Mouse (Mus musculus): ENCODE measurements around the gene Lctl. TPM values are rescaled to one million over a fixed set of nuclear protein-coding genes. Genes with fewer than 3 reads are reported as not detected.
"Not testable (repeated sequence)": the region's sequence is repeated elsewhere in the genome, so short reads cannot be mapped to it uniquely, and the experiment has no call there.

Gene Lctl
- polyA plus RNA-seq, 1 experiment from 2014 or later: not detected

DNA sequence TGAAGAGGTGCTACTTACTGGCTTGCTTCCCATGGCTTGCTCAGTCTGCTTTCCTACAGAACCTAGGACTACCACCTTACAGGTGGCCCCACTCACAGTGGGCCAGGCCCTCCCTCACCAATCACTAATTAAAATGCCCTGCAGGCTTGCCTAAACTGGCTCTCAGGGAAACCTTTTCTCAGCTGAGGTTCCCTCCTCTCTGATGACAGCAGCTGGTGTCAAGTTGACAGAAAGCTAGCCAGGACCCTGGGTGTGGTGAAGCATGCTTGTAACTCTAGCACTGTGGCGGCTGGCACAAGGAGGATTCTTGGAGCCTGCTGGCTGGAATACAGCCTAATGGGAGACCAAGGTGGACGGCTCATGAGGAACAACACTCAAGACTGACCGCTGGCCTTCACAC lies 8.4 kb downstream of the Lctl start:
- Histone ChIP-seq H3K4me3 (ENCODE audit: low read depth, low read length) (no peak overlapping the region), H3K9me3 (ENCODE audit: control insufficient read depth, low read length) (no peaks in the 10 kb centered on the region), H3K4me1 (ENCODE audit: control insufficient read depth, insufficient read depth, low read length) (no peaks in the 10 kb centered on the region), H3K9ac (ENCODE audit: low read length) (no peak overlapping the region), H3K4me2 (no peak overlapping the region), H3K27ac (ENCODE audit: low read depth, low read length) (no peak overlapping the region), H3K27me3 (ENCODE audit: control insufficient read depth, insufficient read depth, low read length) (no peaks in the 10 kb centered on the region), H3K36me3 (ENCODE audit: control insufficient read depth, insufficient read depth, low read length) (no peaks in the 10 kb centered on the region)
- ATAC-seq (ENCODE audit: low FRiP score): no peak
- 93% methylated on average over 3 of the region's 3 CpGs for WGBS
- DNase-seq (ENCODE audit: low spot score, missing footprints): no peak

DNA sequence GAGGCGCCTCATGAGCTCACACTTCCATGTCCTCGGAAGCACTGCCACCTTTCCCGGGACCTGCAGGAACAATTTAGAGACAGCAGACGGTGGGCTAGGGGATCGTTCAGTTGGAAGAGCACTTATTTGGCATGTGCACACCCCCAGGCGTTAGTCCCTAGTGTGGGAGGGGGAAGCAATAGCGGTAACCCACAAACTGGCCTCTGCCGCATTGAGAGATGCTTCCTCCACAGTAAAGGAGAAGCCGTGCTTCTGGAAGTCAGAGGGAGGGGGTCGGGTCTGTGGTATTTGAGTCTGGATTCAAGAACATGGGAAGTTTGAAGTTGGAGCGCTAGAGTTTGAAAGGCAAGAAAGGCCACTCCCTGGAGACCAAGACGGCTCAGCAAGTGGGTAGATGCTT lies 9.2 kb downstream of the Lctl start:
- no peak overlapping the region for H3K4me2 ChIP-seq
- no peaks in the 10 kb centered on the region for H3K4me1 ChIP-seq (ENCODE audit: control insufficient read depth, insufficient read depth, low read length)
- DNase-seq (ENCODE audit: low spot score, missing footprints) (no peak), ATAC-seq (ENCODE audit: low FRiP score) (no peak)
- 73% methylated on average over 12 of the region's 12 CpGs for WGBS
- H3K9ac ChIP-seq (ENCODE audit: low read length): no peak overlapping the region
- no peaks in the 10 kb centered on the region for H3K36me3 ChIP-seq (ENCODE audit: control insufficient read depth, insufficient read depth, low read length)
- no peaks in the 10 kb centered on the region for H3K9me3 ChIP-seq (ENCODE audit: control insufficient read depth, low read length)
- no peak overlapping the region for H3K4me3 ChIP-seq (ENCODE audit: low read depth, low read length)
- no peak overlapping the region for H3K27ac ChIP-seq (ENCODE audit: low read depth, low read length)
- no peaks in the 10 kb centered on the region for H3K27me3 ChIP-seq (ENCODE audit: control insufficient read depth, insufficient read depth, low read length)

- H3K36me3 ChIP-seq (ENCODE audit: control insufficient read depth, insufficient read depth, low read length): no peaks in the 10 kb centered on the region; the same call in 1 of the 2 replicates
- no peaks in the 10 kb centered on the region for H3K27me3 ChIP-seq (ENCODE audit: control insufficient read depth, insufficient read depth, low read length)
- H3K9me3 ChIP-seq (ENCODE audit: control insufficient read depth, low read length): no peaks in the 10 kb centered on the region
- H3K4me3 ChIP-seq (ENCODE audit: low read depth, low read length): no peak overlapping the region
- DNase-seq (ENCODE audit: low spot score, missing footprints) (no peak), ATAC-seq (ENCODE audit: low FRiP score) (no peak)
- H3K27ac ChIP-seq (ENCODE audit: low read depth, low read length): no peak overlapping the region
- WGBS: 92% methylated on average over 6 of the region's 6 CpGs
- H3K4me1 ChIP-seq (ENCODE audit: control insufficient read depth, insufficient read depth, low read length): no peaks in the 10 kb centered on the region
- no peak overlapping the region for H3K9ac ChIP-seq (ENCODE audit: low read length)
- no peak overlapping the region for H3K4me2 ChIP-seq
Measured at GRCm38 (mm10) chr9:64131623-64132022, 14.7 kb downstream of the Lctl start.

DNA sequence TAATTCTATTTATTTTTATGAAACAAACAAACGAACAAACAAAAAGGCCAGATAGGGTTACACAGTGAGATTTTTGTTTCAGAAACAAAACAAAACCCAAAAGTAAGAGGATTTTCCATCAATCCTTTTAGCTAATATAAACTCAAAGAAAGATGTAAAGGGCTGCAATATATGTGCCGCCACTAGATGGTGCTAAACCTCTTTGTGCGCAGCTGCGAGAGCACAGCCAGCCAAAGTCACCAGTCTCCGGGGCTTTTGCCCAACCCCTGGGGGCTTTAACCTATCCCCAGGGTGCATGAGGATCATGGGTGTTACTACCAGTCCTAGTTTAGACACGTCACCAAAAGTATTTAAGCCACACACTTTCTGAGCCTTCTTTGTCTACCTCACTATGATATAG lies 21.9 kb downstream of the Lctl start:
- not testable (repeated sequence) for H3K4me2 ChIP-seq; H3K9ac ChIP-seq (ENCODE audit: low read length); ATAC-seq (ENCODE audit: low FRiP score); H3K4me3 ChIP-seq (ENCODE audit: low read depth, low read length); H3K27me3 ChIP-seq (ENCODE audit: control insufficient read depth, insufficient read depth, low read length); H3K27ac ChIP-seq (ENCODE audit: low read depth, low read length); H3K36me3 ChIP-seq (ENCODE audit: control insufficient read depth, insufficient read depth, low read length); H3K4me1 ChIP-seq (ENCODE audit: control insufficient read depth, insufficient read depth, low read length); H3K9me3 ChIP-seq (ENCODE audit: control insufficient read depth, low read length)
- DNase-seq (ENCODE audit: low spot score, missing footprints): peak; percentile 91
- WGBS: 11% methylated on average over 6 of the region's 6 CpGs

GRCm38 (mm10) chr9:64139879-64140278 lies 22.9 kb downstream of the Lctl start:
- no peaks in the 10 kb centered on the region for H3K4me1 ChIP-seq (ENCODE audit: control insufficient read depth, insufficient read depth, low read length)
- H3K27ac ChIP-seq (ENCODE audit: low read depth, low read length): no peak overlapping the region
- H3K9ac ChIP-seq (ENCODE audit: low read length): no peak overlapping the region
- 93% methylated on average over 9 of the region's 9 CpGs for WGBS
- H3K36me3 ChIP-seq (ENCODE audit: control insufficient read depth, insufficient read depth, low read length): peaks cover 2% of the 10 kb centered on the region; the same call in 1 of the 2 replicates
- ATAC-seq (ENCODE audit: low FRiP score) (no peak), DNase-seq (ENCODE audit: low spot score, missing footprints) (no peak)
- H3K9me3 ChIP-seq (ENCODE audit: control insufficient read depth, low read length): no peaks in the 10 kb centered on the region
- H3K4me3 ChIP-seq (ENCODE audit: low read depth, low read length): no peak overlapping the region
- H3K27me3 ChIP-seq (ENCODE audit: control insufficient read depth, insufficient read depth, low read length): no peaks in the 10 kb centered on the region
- H3K4me2 ChIP-seq: no peak overlapping the region

DNA sequence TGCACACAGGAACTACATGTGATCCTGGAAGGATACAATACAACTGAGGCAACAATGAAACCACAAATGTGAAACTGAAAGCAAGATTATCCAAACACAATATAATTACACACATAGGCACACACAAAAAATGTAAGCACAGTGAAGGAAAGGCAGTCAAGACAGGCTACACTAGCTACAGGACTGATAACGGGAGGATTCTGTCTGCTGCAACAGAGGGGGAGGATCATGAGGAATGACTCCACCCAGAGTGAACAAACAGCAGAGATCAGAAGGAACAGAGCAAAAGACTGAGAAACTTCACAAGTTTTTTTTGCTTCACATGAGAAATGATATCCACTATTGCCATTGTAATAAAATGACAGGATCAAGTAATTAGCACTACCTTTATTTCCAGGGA lies 39.7 kb downstream of the Lctl start:
- peaks cover 6% of the 10 kb centered on the region for H3K36me3 ChIP-seq (ENCODE audit: control insufficient read depth, insufficient read depth, low read length)
- no peak for ATAC-seq (ENCODE audit: low FRiP score)

DNA sequence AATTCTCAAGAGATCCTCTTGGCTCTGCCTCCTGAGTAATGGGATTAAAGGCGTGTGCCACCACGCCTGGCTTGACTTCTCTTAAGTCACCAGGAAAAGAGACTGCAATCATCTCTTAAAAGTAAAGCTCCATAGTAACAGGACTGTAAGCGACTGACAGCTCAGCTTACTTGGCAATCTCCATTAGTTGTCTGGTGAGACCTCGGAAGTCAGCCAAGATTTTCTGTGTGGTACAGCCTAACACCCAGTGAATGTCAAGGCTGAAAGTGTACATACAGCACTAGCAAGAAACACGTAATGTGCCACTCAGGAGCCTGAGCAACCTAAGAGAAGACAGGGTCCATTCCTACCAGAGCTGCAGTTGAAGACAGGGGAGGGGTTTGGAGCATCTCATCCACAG lies 43.5 kb downstream of the Lctl start:
- Histone ChIP-seq H3K36me3 (ENCODE audit: control insufficient read depth, insufficient read depth, low read length) (peaks cover 2% of the 10 kb centered on the region), H3K4me3 (ENCODE audit: low read depth, low read length) (no peak overlapping the region), H3K4me1 (ENCODE audit: control insufficient read depth, insufficient read depth, low read length) (no peaks in the 10 kb centered on the region), H3K27me3 (ENCODE audit: control insufficient read depth, insufficient read depth, low read length) (no peaks in the 10 kb centered on the region), H3K4me2 (no peak overlapping the region), H3K27ac (ENCODE audit: low read depth, low read length) (no peak overlapping the region), H3K9me3 (ENCODE audit: control insufficient read depth, low read length) (no peaks in the 10 kb centered on the region), H3K9ac (ENCODE audit: low read length) (no peak overlapping the region)
- 92% methylated on average over 5 of the region's 5 CpGs for WGBS
- ATAC-seq (ENCODE audit: low FRiP score) (no peak), DNase-seq (ENCODE audit: low spot score, missing footprints) (no peak)

More for the DNA sequence above, 39.7 kb downstream of the Lctl start:
- Histone ChIP-seq H3K9me3 (ENCODE audit: control insufficient read depth, low read length) (no peaks in the 10 kb centered on the region), H3K27me3 (ENCODE audit: control insufficient read depth, insufficient read depth, low read length) (no peaks in the 10 kb centered on the region), H3K27ac (ENCODE audit: low read depth, low read length) (no peak overlapping the region), H3K4me3 (ENCODE audit: low read depth, low read length) (no peak overlapping the region), H3K9ac (ENCODE audit: low read length) (no peak overlapping the region), H3K4me2 (no peak overlapping the region), H3K4me1 (ENCODE audit: control insufficient read depth, insufficient read depth, low read length) (no peaks in the 10 kb centered on the region)
- no peak for DNase-seq (ENCODE audit: low spot score, missing footprints)
- WGBS: 100% methylated on average over 1 of the region's 1 CpGs

DNA sequence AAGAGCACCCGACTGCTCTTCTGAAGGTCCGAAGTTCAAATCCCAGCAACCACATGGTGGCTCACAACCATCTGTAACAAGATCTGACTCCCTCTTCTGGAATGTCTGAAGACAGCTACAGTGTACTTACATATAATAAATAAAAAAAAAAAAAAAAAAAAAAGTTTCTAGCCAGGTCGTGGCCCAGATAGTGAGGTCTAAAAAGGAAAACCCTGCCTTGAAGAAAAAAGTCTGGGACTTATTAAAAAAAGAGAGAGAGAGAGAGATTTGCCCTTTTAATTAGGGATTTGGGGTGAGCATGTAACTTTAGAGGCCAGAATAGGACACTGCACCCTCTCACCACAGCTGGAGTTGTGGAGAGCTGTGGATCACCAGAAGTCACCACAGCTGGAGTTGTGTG lies 53.0 kb downstream of the Lctl start:
- H3K4me3 ChIP-seq (ENCODE audit: low read depth, low read length); H3K9ac ChIP-seq (ENCODE audit: low read length); H3K27ac ChIP-seq (ENCODE audit: low read depth, low read length); DNase-seq (ENCODE audit: low spot score, missing footprints); H3K4me2 ChIP-seq; H3K36me3 ChIP-seq (ENCODE audit: control insufficient read depth, insufficient read depth, low read length); ATAC-seq (ENCODE audit: low FRiP score); H3K9me3 ChIP-seq (ENCODE audit: control insufficient read depth, low read length); H3K27me3 ChIP-seq (ENCODE audit: control insufficient read depth, insufficient read depth, low read length): not testable (repeated sequence)
- 89% methylated on average over 3 of the region's 3 CpGs for WGBS
- peaks cover 13% of the 10 kb centered on the region for H3K4me1 ChIP-seq (ENCODE audit: control insufficient read depth, insufficient read depth, low read length)

- H3K36me3 ChIP-seq (ENCODE audit: control insufficient read depth, insufficient read depth, low read length): peaks cover 21% of the 10 kb centered on the region
Measured at GRCm38 (mm10) chr9:64172145-64172815, 55.3 kb downstream of the Lctl start.

More at GRCm38 (mm10) chr9:64172145-64172815, 55.3 kb downstream of the Lctl start:
- 3% methylated on average over 18 of the region's 18 CpGs for WGBS
- H3K4me2 ChIP-seq: peak overlapping the region; percentile 75
- peak overlapping the region; percentile 85 for H3K27ac ChIP-seq (ENCODE audit: low read depth, low read length)
- H3K27me3 ChIP-seq (ENCODE audit: control insufficient read depth, insufficient read depth, low read length): no peaks in the 10 kb centered on the region
- ATAC-seq (ENCODE audit: low FRiP score): peak; percentile 22
- peak; percentile 86 for DNase-seq (ENCODE audit: low spot score, missing footprints)
- H3K9ac ChIP-seq (ENCODE audit: low read length): peak overlapping the region; percentile 95
- H3K4me3 ChIP-seq (ENCODE audit: low read depth, low read length): peak overlapping the region; percentile 97
- H3K4me1 ChIP-seq (ENCODE audit: control insufficient read depth, insufficient read depth, low read length): peaks cover 13% of the 10 kb centered on the region
- no peaks in the 10 kb centered on the region for H3K9me3 ChIP-seq (ENCODE audit: control insufficient read depth, low read length)

All from midbrain, embryonic 11.5 days (tissue).